Mouse (Mus musculus) skeletal muscle tissue, postnatal 0 days (tissue): ENCODE results near the gene Olfr1351. TPM values are rescaled to one million over a fixed set of nuclear protein-coding genes. Genes with fewer than 3 reads are reported as not detected.

Source experiments
- polyA plus RNA-seq: library from polyadenylated mRNA; unstranded; fragments of >200 nt; fragmentation: Nextera tagmentation; extraction: Ambion mirVana; gene quantifications from 2 replicates; pipeline ENCODE4 v1.2.1, GENCODE M21; 2015

Olfr1351 gene
- polyA plus RNA-seq = not detected in 2 replicates

DNA sequence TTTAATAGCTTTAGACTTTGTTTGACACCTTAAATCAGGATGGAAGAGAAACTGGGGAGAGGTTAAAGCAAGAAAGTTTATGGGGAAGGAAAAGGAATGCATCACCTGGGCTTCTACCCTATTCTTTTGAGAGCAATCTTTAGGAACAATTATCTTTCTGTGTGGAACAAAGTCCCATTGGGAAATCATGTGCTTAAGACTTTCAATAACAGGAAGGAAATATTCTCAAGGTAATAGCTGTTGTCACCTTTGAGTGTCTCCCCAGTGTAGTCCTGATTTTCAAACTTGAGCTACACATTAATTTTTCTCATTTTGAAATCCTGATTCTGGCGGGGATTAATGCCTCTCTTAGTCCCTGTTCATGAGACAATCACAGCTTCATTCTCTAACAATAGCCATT, at the start of gene Olfr1351:
TSS of gene Olfr1351 (plus strand) at position 301 of the 400 bp plus-strand sequence.

DNA sequence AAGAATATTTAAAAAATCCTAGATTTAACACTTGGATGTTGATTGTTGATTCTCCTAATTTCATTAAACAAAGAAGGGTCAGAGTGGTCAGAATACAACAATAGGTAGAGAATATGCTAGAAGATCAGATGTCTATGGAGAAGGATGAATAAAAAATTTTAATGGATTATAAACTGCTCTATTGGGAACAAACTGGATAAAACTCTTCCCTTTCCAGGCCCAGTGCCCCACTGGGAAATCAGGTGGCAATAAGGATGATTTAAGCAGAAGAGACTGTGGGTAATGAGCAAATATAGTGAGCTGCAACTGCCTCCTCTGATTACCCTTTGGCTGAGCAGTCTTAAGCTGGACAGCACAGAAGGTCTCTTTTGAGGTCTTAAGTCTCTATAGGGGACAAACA, 49.3 kb upstream of the Olfr1351 start, which contains the start of gene Olfr1353:
TSS of gene Olfr1353 (plus strand) at position 301 of the 400 bp plus-strand sequence.

DNA sequence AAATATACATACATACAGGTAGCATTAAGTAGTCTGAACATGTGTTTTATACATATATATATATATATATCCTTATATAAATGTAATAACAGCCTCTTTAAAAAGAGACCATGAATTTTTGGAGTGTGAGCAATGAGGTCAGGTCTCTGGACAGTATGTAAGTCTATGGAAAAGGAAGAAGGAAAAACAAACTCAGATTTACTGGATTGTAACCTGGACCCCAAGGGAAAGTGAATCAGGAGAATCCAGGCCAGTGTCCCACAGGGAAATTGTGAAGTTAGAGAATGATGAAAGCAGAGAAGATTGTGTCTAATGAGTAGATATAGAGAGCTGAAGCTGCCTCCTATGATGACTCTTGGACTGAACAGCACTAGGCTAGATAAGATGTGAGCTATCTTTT, 31.5 kb upstream of the Olfr1351 start, which contains the start of gene Olfr1352:
TSS of gene Olfr1352 (plus strand) at position 301 of the 400 bp plus-strand sequence.

DNA sequence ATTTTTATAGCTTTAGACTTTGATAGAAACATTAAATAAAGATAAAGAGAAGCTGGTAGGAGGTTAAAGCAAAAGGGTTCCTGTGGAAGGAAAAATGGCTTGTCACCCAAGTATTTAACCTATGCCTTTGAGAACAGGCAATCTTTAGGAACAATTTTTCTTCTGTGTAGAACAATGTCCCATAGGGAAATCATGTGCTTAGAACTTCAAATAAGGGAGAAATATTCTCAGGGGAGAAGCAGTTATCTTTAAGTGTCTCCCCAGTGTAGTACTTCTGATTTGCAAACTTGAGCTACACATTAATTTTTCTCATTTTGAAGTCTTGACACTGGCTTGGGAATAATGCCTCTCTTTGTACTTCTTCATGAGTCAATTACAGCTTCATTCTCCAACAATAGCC, 16.2 kb downstream of the Olfr1351 start, which contains the start of gene Olfr57:
TSS of gene Olfr57 (plus strand) at position 301 of the 400 bp plus-strand sequence.

Other genes with a start within 250 kb of the Olfr1351 start
- 0.24 and 0.53 TPM in 2 replicates for gene Slc1a6, start 232.0 kb upstream of the Olfr1351 start, polyA plus RNA-seq
- gene Olfr1356, start 160.3 kb upstream of the Olfr1351 start, polyA plus RNA-seq = not detected in 2 replicates
- gene Olfr1355, start 136.9 kb upstream of the Olfr1351 start, polyA plus RNA-seq = not detected in 2 replicates
- gene Olfr1354, start 99.3 kb upstream of the Olfr1351 start, polyA plus RNA-seq = not detected in 2 replicates
- gene Olfr8, start 61.8 kb upstream of the Olfr1351 start, polyA plus RNA-seq = not detected in 2 replicates
- gene Olfr1353, start 49.2 kb upstream of the Olfr1351 start, polyA plus RNA-seq = not detected in 2 replicates
- not detected in 2 replicates for gene Olfr1352, start 31.4 kb upstream of the Olfr1351 start, polyA plus RNA-seq
- gene Olfr57, start 16.3 kb downstream of the Olfr1351 start, polyA plus RNA-seq = not detected in 2 replicates
- gene 2610008E11Rik, start 85.1 kb downstream of the Olfr1351 start, polyA plus RNA-seq = 11.1 and 11.4 TPM in 2 replicates
- not detected in 2 replicates for gene Vmn2r80, start 136.3 kb downstream of the Olfr1351 start, polyA plus RNA-seq
- gene Vmn2r81, start 235.2 kb downstream of the Olfr1351 start, polyA plus RNA-seq = not detected in 2 replicates